Mouse (Mus musculus): ENCODE data around the gene Chchd1.

GRCm38 (mm10) chr14:20691772-20692171 is 11.0 kb upstream of the Chchd1 start:
- TF ChIP-seq CTCF (IDR thresholded peaks at IDR 0.05; ENCODE audit: extremely low read depth, insufficient read length, insufficient replicate concordance, low read depth, low read length) (no peak), POLR2A (IDR thresholded peaks at IDR 0.05; ENCODE audit: low read depth, low read length) (no peak)
